Mouse (Mus musculus) C2C12 (cell line): ENCODE data around the gene Tnni3k.

Experiments used
- CEBPB ChIP-seq: IDR thresholded peaks from one replicate; pipeline ENCODE4 v1.6.1; 2011; ENCODE audit warnings: low read depth, mild to moderate bottlenecking, control low read depth, moderate library complexity
- CTCF ChIP-seq: IDR thresholded peaks from one replicate; pipeline ENCODE4 v1.5.1; 2011; ENCODE audit not compliant: control insufficient read depth, insufficient read depth, insufficient read length
- MAX ChIP-seq: IDR thresholded peaks from one replicate; pipeline ENCODE4 v1.6.1; 2011; ENCODE audit warnings: mild to moderate bottlenecking, control low read depth
- MYOD1 ChIP-seq: IDR thresholded peaks from one replicate; pipeline ENCODE4 v1.6.1; 2011; ENCODE audit warnings: low read depth; ENCODE audit not compliant: control insufficient read depth, insufficient read length
- MYOG ChIP-seq: IDR thresholded peaks from one replicate; pipeline ENCODE4 v1.6.1; 2011; ENCODE audit not compliant: control insufficient read depth, insufficient read length; ENCODE audit errors: extremely low read depth
- USF1 ChIP-seq: IDR thresholded peaks from one replicate; pipeline ENCODE4 v1.6.1; 2011; ENCODE audit warnings: low read depth, mild to moderate bottlenecking, control low read depth, moderate library complexity

- no peak for TF ChIP-seq CTCF
- TF ChIP-seq CEBPB: no peak
- TF ChIP-seq MYOG: no peak
- TF ChIP-seq MAX: no peak
- TF ChIP-seq USF1: no peak
- TF ChIP-seq MYOD1: no peak
Measured at GRCm38 (mm10) chr3:154924936-154925335, 130.3 kb downstream of the Tnni3k start.
